Mouse (Mus musculus) cerebellum, adult 18-20 months (tissue): ENCODE results near the gene Ctf2.

Experiments
- DNase-seq, 2 experiments: peaks; one replicate each; pipeline ENCODE4 v3.0.0; 2021

Gene Ctf2

GRCm38 (mm10) chr7:127759716-127760115, 27.8 kb upstream of the Ctf2 start:
- DNase-seq: no peak

GRCm38 (mm10) chr7:127753741-127754140, 21.8 kb upstream of the Ctf2 start:
- no peak for DNase-seq

- no peak for DNase-seq
These were observed 21.2 kb upstream of the Ctf2 start for GRCm38 (mm10) chr7:127753158-127753557.

GRCm38 (mm10) chr7:127752069-127752468, 20.1 kb upstream of the Ctf2 start:
- DNase-seq: no peak

GRCm38 (mm10) chr7:127751619-127752018, 19.7 kb upstream of the Ctf2 start:
- no peak for DNase-seq

- peak in 1 of 2 experiments; percentile 70 for DNase-seq
These were observed 18.5 kb upstream of the Ctf2 start for GRCm38 (mm10) chr7:127750131-127751127.

- DNase-seq: no peak
These were observed 16.2 kb upstream of the Ctf2 start for GRCm38 (mm10) chr7:127748235-127748560.

GRCm38 (mm10) chr7:127747559-127748234, 15.7 kb upstream of the Ctf2 start:
- DNase-seq: no peak

GRCm38 (mm10) chr7:127746494-127747491, 14.8 kb upstream of the Ctf2 start:
- DNase-seq: peak; percentile 46 to 67

GRCm38 (mm10) chr7:127745652-127746493, 13.9 kb upstream of the Ctf2 start:
- peak; percentile 94 to 100 for DNase-seq

- DNase-seq: peak; percentile 89 to 98
These were observed 13.3 kb upstream of the Ctf2 start for GRCm38 (mm10) chr7:127745251-127745651.

- DNase-seq: peak; percentile 82 to 84
These were observed 12.5 kb upstream of the Ctf2 start, which contains the start of gene Fbxl19 for GRCm38 (mm10) chr7:127744366-127745045. Gene Fbxl19 (plus strand): TSS chr7:127744543.

- DNase-seq: no peak
These were observed 1.8 kb downstream of the Ctf2 start for GRCm38 (mm10) chr7:127730170-127730569.

- DNase-seq: no peak
These were observed 4.1 kb downstream of the Ctf2 start for GRCm38 (mm10) chr7:127727898-127728297.

GRCm38 (mm10) chr7:127725924-127726323, 6.0 kb downstream of the Ctf2 start:
- no peak for DNase-seq

- DNase-seq: no peak
These were observed 6.5 kb downstream of the Ctf2 start for GRCm38 (mm10) chr7:127725490-127725889.

GRCm38 (mm10) chr7:127719258-127719657, 12.7 kb downstream of the Ctf2 start:
- no peak for DNase-seq

GRCm38 (mm10) chr7:127718339-127718738, 13.6 kb downstream of the Ctf2 start:
- no peak for DNase-seq

GRCm38 (mm10) chr7:127716992-127717391, 15.0 kb downstream of the Ctf2 start:
- peak; percentile 82 to 88 for DNase-seq

- DNase-seq: no peak
These were observed 17.1 kb downstream of the Ctf2 start for GRCm38 (mm10) chr7:127714816-127715215.
